Mouse (Mus musculus) layer of hippocampus, postnatal 25 days (tissue): ENCODE measurements around the gene Keg1. TPM values are rescaled to one million over a fixed set of nuclear protein-coding genes. Genes with fewer than 3 reads are reported as not detected.

Source experiments
- DNase-seq, 2 experiments: peaks; one replicate each; pipeline ENCODE4 v3.0.0; 2022; ENCODE audit warnings: mixed read lengths in 2 of 2, low spot score in 1 of 2; ENCODE audit errors: extremely low spot score in 1 of 2
- total RNA-seq, 2 experiments: library from RNA; stranded (reverse); gene quantifications; 2 replicates each; pipeline ENCODE4 v1.2.3; 2021

Gene Keg1
- total RNA-seq, 2 experiments from 2014 or later: not detected

- DNase-seq: no peak
These were observed 66.9 kb downstream of the Keg1 start for GRCm38 (mm10) chr19:12762212-12763130.

GRCm38 (mm10) chr19:12765308-12765707, 69.7 kb downstream of the Keg1 start, which contains the start of gene Cntf:
Gene Cntf (minus strand): TSS chr19:12765632.
- DNase-seq: no peak

Other genes starting within 250 kb of the Keg1 start
- 1 to 10 TPM; 8.1 to 9.5 TPM for gene Mpeg1, start 235.0 kb upstream of the Keg1 start, total RNA-seq
- 10 to 100 TPM; 32.8 to 34.8 TPM for gene Dtx4, start 194.3 kb upstream of the Keg1 start, total RNA-seq
- gene Fam111a, start 150.0 kb upstream of the Keg1 start, total RNA-seq: 1 to 10 TPM; 1.3 to 2.0 TPM
- not detected for gene Gm4952, start 95.8 kb upstream of the Keg1 start, total RNA-seq
- under 1 TPM in 1 of 2 experiments, not detected in 1; 0.22 TPM for gene Glyat, start 62.5 kb upstream of the Keg1 start, total RNA-seq
- not detected for gene Olfr1442, start 25.3 kb upstream of the Keg1 start, total RNA-seq
- gene Olfr1443, start 17.7 kb upstream of the Keg1 start, total RNA-seq: not detected
- gene Cntf, start 69.8 kb downstream of the Keg1 start, total RNA-seq: 1 to 10 TPM; 2.7 to 3.6 TPM
- 100 to 1,000 TPM in 1 of 2 experiments, 10 to 100 TPM in 1; 92.1 to 101 TPM for gene Zfp91, start 100.3 kb downstream of the Keg1 start, total RNA-seq
- gene Lpxn, start 100.4 kb downstream of the Keg1 start, total RNA-seq: 1 to 10 TPM; 1.6 to 2.2 TPM
- not detected for gene Gm5244, start 150.9 kb downstream of the Keg1 start, total RNA-seq
- not detected for gene Olfr1444, start 161.5 kb downstream of the Keg1 start, total RNA-seq
- gene Olfr1445, start 188.1 kb downstream of the Keg1 start, total RNA-seq: not detected
- not detected for gene Olfr1446, start 197.7 kb downstream of the Keg1 start, total RNA-seq
- gene Olfr1447, start 208.0 kb downstream of the Keg1 start, total RNA-seq: not detected
- gene Olfr1448, start 228.6 kb downstream of the Keg1 start, total RNA-seq: not detected
- not detected for gene Olfr1449, start 235.1 kb downstream of the Keg1 start, total RNA-seq